Mouse (Mus musculus): ENCODE measurements around the gene Ccnjl. TPM values are rescaled to one million over a fixed set of nuclear protein-coding genes. Genes with fewer than 3 reads are reported as not detected.

Ccnjl gene
- polyA plus RNA-seq, 1 experiment: 1.7 TPM

DNA sequence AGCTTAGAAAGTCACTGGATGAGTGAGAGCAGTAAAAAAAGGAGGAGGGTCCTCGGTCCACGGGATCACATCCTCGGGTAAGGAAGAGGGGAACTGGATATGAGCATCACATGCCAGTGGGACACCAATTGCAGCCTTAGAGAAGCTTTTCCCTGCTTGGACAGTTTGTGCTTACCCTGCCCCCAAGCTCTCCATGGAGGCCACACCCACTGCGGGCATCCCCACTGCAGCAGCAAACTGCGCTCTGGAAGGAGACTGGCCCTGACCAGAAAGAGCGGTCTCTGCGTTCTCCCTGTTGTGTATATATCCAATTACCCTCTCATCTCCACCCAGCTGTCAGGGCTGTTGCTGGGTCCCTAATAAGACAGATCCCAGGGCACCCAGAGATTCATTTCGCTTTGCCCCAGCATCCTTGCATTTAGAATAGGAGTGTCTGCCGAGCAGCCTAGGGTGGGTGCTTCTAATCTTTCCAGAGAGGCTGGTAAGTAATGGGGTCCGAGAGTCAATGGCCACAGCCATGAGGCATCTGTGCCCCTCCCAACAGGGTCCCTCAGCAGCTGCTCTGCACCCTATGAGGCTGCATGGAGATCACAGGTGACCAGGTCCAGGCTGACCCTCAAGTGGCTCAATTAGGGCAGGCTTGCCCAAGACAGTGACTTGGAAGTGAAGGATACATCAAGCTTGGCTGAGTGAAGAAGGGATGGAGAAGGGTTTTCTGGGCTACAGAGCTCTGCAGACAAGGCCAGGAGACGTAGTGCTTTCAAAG is 49.3 kb downstream of the Ccnjl start:
- Histone ChIP-seq H3K4me3 (ENCODE audit: insufficient read depth, low read length) (no peak overlapping the region), H3K4me1 (ENCODE audit: control insufficient read depth, insufficient read depth, low read length) (no peaks in the 10 kb centered on the region), H3K27ac (ENCODE audit: insufficient read depth, low read length) (no peak overlapping the region)
- TF ChIP-seq POLR2A (IDR thresholded peaks at IDR 0.05; ENCODE audit: extremely low read depth, insufficient read depth, low read length) (no peak), CTCF (IDR thresholded peaks at IDR 0.05; ENCODE audit: extremely low read depth, insufficient read depth, low read length) (no peak)

DNA sequence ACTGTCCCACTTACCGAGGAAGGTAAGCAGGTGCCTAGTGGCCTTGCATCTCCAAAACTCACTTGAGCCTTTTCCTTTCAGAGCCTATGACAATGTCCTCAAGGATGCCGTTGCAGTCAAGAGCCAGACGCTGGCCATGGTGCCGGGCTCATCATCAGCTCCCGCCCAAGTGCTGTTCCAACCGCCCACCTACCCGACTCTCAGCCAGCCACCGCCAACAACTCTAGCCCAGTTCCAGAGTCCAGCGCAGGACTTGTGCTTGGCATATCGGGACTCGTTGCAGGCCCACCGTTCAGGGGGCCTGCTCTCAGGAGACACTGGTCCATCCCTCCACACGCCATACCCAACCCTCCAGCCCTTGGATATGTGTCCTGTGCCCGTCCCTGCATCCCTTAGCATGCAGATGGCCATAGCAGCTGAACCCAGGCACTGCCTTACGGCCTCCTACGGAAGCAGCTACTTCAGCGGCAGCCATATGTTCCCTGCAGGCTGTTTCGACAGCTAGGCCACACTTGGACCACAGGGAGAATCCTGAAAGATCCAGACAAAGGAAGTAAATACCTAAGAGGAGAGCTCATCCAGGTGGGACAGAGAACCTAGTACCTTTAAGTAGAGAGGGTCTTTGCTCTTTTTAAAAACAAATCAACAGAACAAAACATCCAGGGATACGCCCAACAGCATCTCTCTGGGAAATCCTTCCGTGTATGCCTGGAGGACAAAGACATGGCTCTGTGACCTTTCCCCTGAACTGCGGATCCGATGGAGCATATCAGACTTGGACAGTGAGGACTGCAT is 56.8 kb downstream of the Ccnjl start:
- TF ChIP-seq POLR2A (IDR thresholded peaks at IDR 0.05; ENCODE audit: extremely low read depth, insufficient read depth, low read length) (no peak), CTCF (IDR thresholded peaks at IDR 0.05; ENCODE audit: extremely low read depth, insufficient read depth, low read length) (no peak)
- no peak overlapping the region for H3K4me3 ChIP-seq (ENCODE audit: insufficient read depth, low read length)
- H3K4me1 ChIP-seq (ENCODE audit: control insufficient read depth, insufficient read depth, low read length): no peaks in the 10 kb centered on the region
- H3K27ac ChIP-seq (ENCODE audit: insufficient read depth, low read length): no peak overlapping the region

DNA sequence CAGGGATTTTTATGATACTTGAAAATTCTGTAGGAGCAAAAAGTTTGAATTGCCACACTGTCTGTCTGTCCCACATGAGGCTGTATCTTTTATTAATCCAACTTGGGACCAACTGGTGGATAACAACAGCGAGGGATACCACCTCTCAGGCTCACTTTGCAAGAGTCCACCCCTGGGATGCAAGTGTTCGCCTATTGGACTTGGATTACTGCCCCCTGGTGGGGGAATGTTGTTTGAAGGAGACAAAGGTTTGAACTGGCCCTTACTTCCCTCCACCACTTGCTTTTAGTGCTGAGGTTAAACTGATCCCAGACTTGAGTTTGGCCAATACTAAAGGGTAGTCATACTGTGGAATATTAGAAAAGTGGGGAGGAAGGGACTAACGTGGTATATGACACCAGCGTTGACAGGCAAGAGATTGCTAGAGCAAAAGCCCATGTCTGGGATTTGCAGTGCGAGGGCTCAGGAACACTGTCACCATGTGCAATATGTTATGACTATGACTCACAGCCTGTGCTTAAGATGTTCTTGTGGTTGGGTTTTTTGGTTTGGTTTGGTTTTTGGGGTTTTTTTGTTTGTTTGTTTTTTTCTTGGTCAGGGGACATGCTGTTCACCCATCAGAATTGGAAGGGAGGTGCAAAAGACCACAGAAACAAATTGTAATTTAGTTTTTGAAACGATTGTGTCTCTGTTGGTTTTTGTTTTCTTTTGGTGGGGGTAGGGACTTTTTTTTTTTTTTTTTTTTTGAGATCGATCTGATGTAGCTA is 57.9 kb downstream of the Ccnjl start, which contains the start of gene 4933415A04Rik:
4933415A04Rik (plus strand) TSS at position 717 of the 767 bp plus-strand sequence.
- Histone ChIP-seq H3K4me1 (ENCODE audit: control insufficient read depth, insufficient read depth, low read length) (no peaks in the 10 kb centered on the region), H3K4me3 (ENCODE audit: insufficient read depth, low read length) (no peak within 1 kb of the TSS), H3K27ac (ENCODE audit: insufficient read depth, low read length) (no peak within 1 kb of the TSS)
- TF ChIP-seq CTCF (IDR thresholded peaks at IDR 0.05; ENCODE audit: extremely low read depth, insufficient read depth, low read length) (peak; percentile 57), POLR2A (IDR thresholded peaks at IDR 0.05; ENCODE audit: extremely low read depth, insufficient read depth, low read length) (no peak)

DNA sequence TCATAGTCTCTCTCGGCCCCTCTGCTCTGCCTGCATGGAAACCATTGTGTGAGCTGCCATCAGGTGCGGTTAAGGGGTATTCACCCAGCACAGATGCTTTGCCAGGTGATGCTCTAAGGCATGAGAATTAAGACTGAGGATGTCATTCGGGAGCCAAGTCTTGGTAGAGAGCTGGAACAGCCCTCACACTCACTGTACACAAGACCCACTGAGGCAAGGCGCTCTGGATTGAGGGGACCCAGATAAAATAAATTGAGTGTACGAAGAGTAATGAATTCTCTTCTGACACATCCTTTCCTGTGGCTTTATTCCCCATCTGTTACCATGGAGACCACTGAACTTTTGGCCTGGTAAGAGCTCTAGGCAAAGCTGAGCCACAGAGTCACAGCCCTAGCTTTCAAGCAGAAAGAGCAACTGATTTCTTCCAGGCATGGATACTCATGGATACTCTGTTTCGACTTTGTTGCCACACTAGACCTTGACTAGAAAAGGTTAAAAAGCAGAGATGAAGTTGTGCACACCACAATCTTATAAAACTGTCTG is 61.0 kb downstream of the Ccnjl start:
- H3K27ac ChIP-seq (ENCODE audit: insufficient read depth, low read length): no peak overlapping the region
- no peak overlapping the region for H3K4me3 ChIP-seq (ENCODE audit: insufficient read depth, low read length)
- TF ChIP-seq CTCF (IDR thresholded peaks at IDR 0.05; ENCODE audit: extremely low read depth, insufficient read depth, low read length): no peak
- no peak for TF ChIP-seq POLR2A (IDR thresholded peaks at IDR 0.05; ENCODE audit: extremely low read depth, insufficient read depth, low read length)

DNA sequence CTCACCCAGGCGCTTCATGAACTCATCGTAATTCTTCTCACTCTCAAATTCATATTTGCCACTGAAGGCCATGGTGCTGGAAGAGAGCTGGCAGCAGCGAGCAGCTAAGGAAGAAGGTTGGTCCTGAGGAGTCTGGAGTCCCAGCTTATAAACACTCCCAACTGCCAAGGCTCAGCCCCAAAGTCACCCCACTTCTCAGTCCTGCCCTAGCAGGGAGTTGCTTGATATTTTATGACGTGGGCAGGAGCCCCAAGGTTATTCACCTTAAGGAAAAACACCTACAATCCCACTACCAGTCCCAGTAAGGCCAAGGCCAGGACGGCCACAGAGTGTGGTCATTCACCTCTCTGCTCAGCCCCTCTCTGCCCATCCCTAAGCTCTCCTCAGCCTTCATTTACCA is 72.9 kb downstream of the Ccnjl start, which contains the start of gene Fabp6:
Fabp6 (minus strand) TSS at position 101 of the 400 bp plus-strand sequence.
- Histone ChIP-seq H3K27ac (ENCODE audit: insufficient read depth, low read length) (no peak within 1 kb of the TSS), H3K4me1 (ENCODE audit: control insufficient read depth, insufficient read depth, low read length) (no peaks in the 10 kb centered on the region), H3K4me3 (ENCODE audit: insufficient read depth, low read length) (no peak within 1 kb of the TSS)
- no peak for TF ChIP-seq POLR2A (IDR thresholded peaks at IDR 0.05; ENCODE audit: extremely low read depth, insufficient read depth, low read length)
- TF ChIP-seq CTCF (IDR thresholded peaks at IDR 0.05; ENCODE audit: extremely low read depth, insufficient read depth, low read length): no peak

More for the DNA sequence above, 61.0 kb downstream of the Ccnjl start:
- H3K4me1 ChIP-seq (ENCODE audit: control insufficient read depth, insufficient read depth, low read length): no peaks in the 10 kb centered on the region

DNA sequence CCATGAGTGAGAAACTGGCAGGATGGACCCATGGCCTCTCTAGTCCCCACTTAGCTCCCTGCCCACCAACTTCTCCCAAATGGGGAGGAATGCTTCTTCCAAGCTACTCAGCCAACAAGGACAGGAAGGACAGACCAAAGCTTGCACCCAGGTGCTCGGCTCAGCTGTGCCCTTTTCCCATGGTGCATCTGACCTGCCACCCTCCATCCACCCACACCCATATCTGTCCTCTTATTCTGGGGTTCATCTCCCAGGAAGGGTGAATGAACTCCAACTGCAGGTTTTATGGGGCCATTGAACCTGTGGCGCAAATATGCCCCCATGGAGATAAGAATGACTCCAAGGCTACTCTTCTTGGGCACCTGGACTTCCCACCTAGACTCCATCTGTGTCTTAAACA is 75.6 kb downstream of the Ccnjl start:
- Histone ChIP-seq H3K4me1 (ENCODE audit: control insufficient read depth, insufficient read depth, low read length) (no peaks in the 10 kb centered on the region), H3K27ac (ENCODE audit: insufficient read depth, low read length) (no peak overlapping the region), H3K4me3 (ENCODE audit: insufficient read depth, low read length) (no peak overlapping the region)
- TF ChIP-seq POLR2A (IDR thresholded peaks at IDR 0.05; ENCODE audit: extremely low read depth, insufficient read depth, low read length) (no peak), CTCF (IDR thresholded peaks at IDR 0.05; ENCODE audit: extremely low read depth, insufficient read depth, low read length) (no peak)

DNA sequence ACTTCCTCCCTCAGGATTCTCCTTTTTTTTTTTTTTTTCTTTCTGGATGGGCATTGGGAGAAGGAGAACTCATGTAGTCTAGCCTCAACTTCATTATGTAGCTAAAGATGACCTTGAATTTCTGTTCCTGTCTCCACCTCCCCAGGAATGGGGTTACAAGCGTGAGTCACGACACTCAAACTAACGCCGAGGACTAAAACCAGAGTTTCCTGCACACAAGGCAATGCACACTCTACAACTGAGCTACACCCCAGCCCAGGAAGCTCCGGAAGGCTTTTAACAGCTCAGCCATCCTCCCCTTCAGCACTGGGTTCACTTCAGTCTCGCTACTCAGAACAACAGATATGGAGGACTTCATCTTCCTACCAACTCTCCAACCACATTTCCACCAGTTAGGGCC is 76.3 kb downstream of the Ccnjl start:
- TF ChIP-seq POLR2A (IDR thresholded peaks at IDR 0.05; ENCODE audit: extremely low read depth, insufficient read depth, low read length) (no peak), CTCF (IDR thresholded peaks at IDR 0.05; ENCODE audit: extremely low read depth, insufficient read depth, low read length) (no peak)
- no peak overlapping the region for H3K27ac ChIP-seq (ENCODE audit: insufficient read depth, low read length)
- H3K4me1 ChIP-seq (ENCODE audit: control insufficient read depth, insufficient read depth, low read length): no peaks in the 10 kb centered on the region
- no peak overlapping the region for H3K4me3 ChIP-seq (ENCODE audit: insufficient read depth, low read length)

DNA sequence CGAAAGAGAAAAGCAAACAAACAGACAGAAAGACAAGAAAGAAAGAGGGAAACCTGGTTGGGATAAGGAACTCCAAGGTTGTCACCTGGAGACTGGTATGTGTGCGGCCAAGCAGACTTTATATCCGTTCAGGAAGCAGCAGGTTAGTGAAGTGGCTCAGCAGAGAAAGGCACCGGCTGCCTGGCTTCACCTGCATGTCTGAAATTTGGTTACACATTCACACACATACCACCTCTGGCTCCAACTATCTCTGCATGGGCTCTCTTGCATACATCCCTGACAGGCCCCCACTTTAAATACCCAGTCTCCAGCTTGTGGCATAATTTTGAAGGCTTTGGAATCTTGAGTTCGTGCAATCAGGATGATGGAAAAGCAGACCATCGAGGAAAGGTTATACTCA is 77.3 kb downstream of the Ccnjl start:
- Histone ChIP-seq H3K27ac (ENCODE audit: insufficient read depth, low read length) (no peak overlapping the region), H3K4me1 (ENCODE audit: control insufficient read depth, insufficient read depth, low read length) (no peaks in the 10 kb centered on the region), H3K4me3 (ENCODE audit: insufficient read depth, low read length) (no peak overlapping the region)
- no peak for TF ChIP-seq POLR2A (IDR thresholded peaks at IDR 0.05; ENCODE audit: extremely low read depth, insufficient read depth, low read length)
- no peak for TF ChIP-seq CTCF (IDR thresholded peaks at IDR 0.05; ENCODE audit: extremely low read depth, insufficient read depth, low read length)

DNA sequence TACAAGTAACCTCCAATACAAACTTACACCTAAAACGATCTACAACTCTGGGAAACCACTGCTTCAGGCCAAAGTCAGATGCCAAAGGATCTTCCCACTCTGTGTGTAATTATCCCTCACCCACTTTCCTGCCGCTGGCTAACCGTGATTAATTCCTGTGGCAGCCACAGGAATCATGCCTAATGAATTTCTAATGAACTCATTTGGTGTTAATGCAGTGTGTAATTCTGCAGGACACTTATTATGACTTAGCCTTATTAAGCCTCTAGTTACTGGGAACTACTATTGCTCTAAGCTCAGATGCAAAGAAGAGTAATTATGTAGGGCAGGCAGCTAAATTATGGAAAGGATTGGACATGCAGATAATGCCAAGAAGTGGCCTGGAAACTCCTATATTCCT is 79.9 kb downstream of the Ccnjl start:
- 0 out of 2 replicates have a peak, but pooled peaks cover 1% of the 10 kb centered on the region for H3K4me1 ChIP-seq (ENCODE audit: control insufficient read depth, insufficient read depth, low read length)
- no peak overlapping the region for H3K27ac ChIP-seq (ENCODE audit: insufficient read depth, low read length)
- TF ChIP-seq POLR2A (IDR thresholded peaks at IDR 0.05; ENCODE audit: extremely low read depth, insufficient read depth, low read length) (no peak), CTCF (IDR thresholded peaks at IDR 0.05; ENCODE audit: extremely low read depth, insufficient read depth, low read length) (no peak)
- H3K4me3 ChIP-seq (ENCODE audit: insufficient read depth, low read length): no peak overlapping the region

Data from cortical plate, adult 2 months (tissue).